Mouse (Mus musculus): ENCODE measurements at regions not wholly inside any gene's neighbourhood (a gene's known extent, or its start where the extent isn't known, plus 50 kb on each side); places are given as distances from the start of the nearest gene placed in this dataset.

DNA sequence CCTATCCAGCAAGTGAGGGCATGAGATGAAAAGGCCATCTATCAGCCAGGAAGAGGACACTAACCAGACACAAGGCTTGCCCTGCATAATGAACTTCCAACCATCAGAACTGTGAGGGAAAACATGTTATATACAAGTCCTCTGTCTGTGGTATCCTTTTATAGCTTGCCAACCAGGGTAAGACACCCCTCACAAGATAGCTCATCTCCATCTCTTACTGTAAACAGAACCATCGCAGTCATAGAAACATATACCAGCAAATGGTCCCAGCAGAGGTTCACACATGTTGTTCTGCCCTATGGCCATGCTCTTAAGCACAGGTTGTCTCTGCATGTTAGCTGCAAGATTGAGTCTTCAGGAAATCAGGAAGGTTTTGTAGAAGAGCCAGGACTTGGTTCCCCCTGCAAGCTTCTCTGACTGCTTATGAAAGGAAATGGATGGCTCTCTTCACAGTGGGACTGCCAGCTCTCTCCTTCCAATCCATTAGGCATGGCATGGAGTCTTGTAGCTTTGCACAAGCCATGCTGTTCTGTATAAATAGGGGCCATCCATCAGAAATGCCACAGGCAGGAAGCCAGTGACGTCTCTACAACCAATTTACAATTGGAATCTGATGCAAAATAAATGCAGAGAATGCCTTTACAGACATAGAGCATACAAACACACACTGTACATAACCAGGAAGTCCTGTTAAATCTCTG is 1514.0 kb upstream of the Lrrc6 start:
- no peak for DNase-seq (ENCODE audit: low read depth, low spot score)

DNA sequence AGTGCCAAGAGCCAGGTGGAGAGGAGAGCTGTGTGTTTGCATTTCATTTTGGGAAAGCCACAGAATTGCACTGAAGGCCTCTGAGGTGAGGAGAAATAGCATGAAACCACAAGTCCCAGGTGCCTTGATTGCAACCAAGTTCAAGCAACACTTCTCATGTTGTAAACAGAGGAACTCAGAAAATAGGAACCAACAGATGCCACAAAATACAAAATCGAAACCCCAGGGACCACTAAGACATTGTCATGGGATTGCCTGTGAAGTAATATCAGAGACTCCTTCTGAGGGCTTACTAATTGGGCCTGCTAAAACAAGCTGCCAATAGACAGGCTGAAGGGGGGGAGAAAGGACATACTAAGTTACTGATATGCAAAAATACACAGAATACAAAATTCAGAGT is 1510.5 kb upstream of the Lrrc6 start:
- DNase-seq (ENCODE audit: low read depth, low spot score) = no peak

DNA sequence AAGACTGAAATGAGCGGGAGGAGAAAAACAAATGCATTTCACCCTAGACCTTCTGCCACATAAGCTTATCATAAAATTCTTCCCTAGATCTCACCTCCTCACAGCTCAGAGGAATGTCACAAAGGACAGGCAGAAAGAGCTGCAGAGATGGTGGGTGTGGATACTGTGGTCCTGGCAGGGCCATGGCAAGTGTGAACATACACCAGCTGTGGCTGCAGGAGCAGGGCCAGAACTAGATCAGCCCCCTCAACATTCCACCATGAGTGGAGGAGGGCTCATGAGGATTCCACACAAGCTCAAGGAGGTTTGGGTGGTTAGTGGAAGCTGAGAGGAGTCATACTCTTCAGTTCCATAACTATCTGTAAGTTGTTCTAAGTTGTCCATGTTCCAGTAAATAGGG is 1509.5 kb upstream of the Lrrc6 start:
- DNase-seq (ENCODE audit: low read depth, low spot score) = no peak

DNA sequence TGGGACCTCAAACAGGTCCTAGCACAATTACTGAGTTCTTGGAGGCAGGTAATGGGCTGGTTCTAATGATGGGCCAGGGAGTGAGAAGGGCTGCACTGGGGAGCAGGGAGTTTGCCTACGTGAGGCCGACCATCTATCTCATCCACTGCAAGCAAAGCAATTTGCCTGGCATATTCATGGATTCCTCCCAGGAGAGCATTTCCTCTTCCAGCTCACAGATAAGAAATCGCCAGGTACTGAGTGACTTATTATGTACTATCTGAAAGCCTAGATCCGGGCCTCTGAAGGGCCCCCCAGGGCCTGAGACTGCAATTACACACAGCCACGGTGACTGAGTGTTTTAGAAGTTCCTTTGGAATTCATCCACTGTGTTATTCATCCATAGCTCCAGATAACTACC is 1504.1 kb upstream of the Lrrc6 start:
- no peak for DNase-seq (ENCODE audit: low read depth, low spot score)

DNA sequence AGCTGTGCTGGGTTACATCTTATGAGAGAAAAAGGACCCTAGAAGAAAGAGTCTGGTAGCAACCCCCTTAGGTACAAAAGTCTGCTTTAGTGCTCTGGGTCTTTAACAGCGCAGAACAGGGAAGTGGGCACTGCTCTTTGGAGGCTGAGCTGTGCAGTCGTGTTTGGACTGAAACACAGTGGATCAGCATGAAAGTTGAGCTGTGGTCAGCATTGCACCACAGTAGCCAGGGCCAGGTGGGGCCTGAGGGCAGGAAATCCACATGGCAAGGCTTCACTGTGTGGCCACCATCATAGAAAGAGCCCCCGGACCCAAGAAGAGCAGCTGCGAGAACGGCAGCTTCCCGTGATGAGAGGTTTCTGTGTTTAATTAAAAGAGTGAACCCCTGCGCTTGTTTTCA is 1495.8 kb upstream of the Lrrc6 start:
- no peak for DNase-seq (ENCODE audit: low read depth, low spot score)

DNA sequence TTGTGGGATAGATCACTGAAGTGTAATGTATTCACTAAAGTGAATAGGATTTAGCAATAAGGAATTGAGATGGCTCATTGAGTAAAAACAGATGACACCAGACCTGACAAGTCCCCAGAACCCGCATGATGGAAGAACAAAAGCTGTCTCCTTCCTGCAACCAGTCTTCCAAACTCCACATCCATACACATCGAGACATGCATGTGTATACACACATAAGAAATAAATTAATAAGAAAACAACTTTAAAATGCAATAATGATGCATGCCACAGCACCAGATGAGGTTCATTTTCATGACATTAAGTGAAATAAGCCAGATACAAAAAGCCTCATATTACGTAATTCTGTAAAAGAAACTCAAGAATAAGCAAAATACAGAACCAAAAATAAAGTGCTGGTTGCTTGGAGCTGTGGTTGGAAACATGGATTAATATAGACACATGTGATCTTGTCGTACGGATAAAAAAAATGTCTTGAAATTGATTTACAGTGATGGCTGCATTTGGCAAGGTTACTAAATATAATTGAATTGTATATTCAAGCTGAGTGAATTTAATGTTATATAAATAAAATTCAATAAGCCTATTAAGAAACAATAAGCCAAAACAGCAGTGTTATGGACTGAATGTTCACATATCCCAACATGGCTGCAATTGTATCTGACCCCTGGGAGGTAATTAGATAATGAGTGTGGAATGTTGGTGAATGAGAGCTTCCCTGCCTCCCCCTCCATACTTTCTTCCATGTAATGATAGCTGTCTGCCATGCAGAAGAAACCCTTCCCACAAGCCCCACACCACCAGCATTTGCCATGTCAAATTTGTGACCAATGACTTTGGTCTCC is 1488.9 kb upstream of the Lrrc6 start:
- DNase-seq (ENCODE audit: low read depth, low spot score) = no peak

DNA sequence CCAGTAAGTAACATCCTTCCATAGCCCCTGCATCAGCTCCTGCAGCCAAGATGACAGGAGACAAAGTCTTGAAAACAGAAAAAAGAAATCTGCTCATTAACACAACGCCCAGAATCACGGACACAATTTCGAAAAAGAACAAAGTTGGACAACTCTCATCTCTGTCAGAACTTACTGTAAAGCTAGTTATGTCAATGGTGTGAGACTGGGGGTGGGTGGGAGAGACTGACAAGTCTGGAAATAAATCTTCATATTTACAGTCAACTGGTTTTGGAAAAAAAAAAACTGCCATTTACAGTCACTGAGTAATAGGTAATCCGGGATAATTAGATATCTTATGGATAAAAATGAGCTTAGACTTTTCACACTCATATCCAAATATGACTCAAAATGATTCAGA is 1487.2 kb upstream of the Lrrc6 start:
- DNase-seq (ENCODE audit: low read depth, low spot score) = no peak

DNA sequence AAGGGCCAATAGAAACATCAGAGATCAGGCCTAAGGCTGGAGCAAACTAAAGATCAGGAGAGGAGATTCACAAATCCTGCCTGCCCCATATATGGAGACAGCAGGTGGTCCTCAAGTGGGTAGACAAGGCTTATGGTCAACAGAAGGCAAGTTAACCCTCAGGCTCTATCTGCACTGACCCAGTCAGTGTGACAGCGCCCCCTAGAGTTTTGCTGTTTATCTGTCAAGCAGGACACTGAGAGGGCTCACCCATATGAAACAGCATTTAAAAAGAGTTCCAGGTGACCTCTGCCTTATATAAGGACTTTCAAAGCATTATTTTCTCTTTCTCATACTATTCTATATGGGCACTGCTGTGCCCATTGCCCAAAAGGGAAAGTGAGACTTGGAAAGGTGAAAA is 1482.5 kb upstream of the Lrrc6 start:
- DNase-seq (ENCODE audit: low read depth, low spot score) = no peak

DNA sequence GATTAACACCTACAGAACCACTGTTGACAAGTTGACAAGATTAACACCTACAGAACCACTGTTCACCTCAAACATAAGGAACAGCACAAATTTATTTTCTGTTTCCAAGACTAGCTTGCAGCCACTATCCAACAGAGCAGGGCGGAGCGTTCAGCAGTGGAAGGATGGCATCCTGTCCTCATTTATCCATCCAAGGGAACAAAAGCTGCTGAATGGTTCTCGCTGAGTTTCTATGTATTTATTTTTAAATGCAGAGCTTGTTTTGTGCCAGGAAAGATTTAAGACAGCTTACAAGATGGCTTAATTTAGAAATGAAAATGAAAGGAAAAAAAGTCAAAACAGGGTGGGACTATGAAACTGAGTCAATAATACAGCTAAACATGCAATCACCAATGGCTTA is 1481.2 kb upstream of the Lrrc6 start:
- DNase-seq (ENCODE audit: low read depth, low spot score) = no peak

DNA sequence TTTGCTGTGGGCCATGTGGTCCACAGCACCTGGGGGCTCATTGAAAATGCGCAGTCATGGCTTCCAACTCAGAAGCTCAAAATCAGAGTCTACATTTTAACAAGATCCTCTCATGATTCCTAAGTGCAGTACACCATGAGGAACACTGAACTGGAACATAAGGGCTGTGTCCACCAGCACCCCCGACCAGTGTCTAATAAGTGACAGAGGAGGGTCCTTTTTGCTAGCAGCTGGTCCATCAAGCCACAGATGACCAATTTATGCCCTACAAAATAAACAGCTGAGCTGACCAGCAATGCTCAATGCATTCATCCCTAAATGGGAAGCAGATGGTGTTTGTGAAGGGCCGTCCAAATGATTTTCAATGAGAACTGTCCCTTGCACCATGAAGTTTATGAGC is 1478.7 kb upstream of the Lrrc6 start:
- no peak for DNase-seq (ENCODE audit: low read depth, low spot score)

DNA sequence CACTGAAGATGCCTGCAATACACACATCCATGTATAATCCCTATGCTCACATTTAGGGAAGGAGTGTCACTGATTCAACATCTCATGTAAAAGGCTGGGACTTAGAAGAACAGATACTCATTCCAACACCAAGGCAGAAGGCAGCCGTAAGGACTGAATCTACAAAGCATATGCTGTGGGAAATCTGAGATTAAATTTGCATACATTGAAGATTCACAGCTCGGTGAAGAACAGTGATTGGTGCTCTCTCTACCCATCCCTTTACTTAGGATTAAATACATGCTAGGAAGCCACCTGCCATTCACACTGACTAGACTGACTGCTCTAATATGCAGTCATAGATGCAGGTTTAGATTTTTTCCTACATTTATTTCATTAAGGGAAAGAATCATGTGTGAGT is 1476.5 kb upstream of the Lrrc6 start:
- DNase-seq (ENCODE audit: low read depth, low spot score) = no peak

DNA sequence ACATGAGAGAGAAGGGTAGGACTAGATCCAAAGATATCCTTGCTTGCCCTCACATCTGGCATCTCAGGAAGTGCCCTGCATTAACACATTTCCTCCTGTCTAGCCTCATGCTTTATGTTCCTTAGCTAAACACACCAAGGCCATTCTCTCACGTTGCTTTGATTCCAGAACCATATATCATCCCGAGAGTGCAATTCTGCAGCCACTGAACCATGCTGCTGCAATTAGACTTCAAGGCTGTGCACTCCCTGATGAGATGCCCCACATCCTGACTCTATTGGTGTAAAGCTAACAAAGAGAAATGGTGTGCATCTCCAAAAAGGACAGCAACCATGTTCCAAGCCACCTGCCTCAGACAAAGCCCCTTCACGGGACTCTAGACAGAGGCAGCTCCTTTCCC is 1471.3 kb upstream of the Lrrc6 start:
- no peak for DNase-seq (ENCODE audit: low read depth, low spot score)

DNA sequence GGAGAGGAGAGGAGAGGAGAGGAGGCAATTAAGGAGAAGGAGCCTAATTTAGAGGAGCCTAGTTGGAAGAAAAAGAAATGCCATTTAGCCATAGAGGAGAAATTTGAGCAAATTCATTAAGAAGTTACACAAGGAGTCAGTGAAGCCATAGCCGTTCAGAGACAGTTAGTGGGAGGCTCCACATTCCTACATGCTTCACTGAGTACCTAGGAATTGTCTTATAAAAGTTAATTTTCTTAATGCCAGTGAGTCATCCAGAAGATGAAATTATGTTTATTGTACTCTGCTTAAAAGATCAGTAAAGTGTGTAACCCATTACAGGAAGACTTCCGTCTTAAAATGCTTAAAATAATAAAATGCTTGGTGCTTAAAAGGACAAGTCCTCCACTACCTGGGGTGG is 1453.5 kb upstream of the Lrrc6 start:
- DNase-seq (ENCODE audit: low read depth, low spot score) = no peak

DNA sequence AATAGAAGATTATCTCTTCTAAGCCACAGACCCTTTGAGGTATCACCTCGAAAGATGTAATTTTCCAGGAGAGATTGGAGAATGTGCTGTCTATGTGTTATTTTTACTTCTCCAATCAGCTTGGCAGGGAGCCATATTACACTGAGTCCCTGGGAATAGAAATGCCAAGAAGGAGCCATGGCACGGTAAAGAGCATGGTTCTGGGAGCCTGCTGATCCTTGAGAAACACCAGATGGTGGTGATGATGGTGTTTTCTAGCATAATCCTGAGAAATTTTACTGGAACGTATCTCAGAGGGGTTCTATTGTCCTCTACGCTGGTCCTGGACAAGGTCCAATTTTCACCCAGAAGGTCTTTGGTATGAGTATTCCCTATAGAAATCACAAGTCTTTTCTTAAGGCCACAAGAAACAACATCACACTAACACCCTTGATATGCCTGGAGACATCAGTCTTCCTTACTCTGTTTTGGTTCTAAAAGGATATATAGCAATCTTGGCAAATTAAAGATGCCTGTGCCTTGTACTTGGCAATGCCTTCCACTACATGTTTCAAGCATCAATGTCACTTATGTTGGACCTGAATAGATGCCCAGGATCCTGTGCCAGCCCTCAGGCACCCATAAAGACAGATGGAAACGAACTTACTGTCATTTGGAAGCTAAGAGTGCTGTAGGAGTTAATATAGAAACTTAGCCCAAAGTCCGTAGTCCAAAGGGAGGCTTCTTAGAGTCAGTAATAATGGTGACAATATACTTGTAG is 1449.8 kb upstream of the Lrrc6 start:
- no peak for DNase-seq (ENCODE audit: low read depth, low spot score)

DNA sequence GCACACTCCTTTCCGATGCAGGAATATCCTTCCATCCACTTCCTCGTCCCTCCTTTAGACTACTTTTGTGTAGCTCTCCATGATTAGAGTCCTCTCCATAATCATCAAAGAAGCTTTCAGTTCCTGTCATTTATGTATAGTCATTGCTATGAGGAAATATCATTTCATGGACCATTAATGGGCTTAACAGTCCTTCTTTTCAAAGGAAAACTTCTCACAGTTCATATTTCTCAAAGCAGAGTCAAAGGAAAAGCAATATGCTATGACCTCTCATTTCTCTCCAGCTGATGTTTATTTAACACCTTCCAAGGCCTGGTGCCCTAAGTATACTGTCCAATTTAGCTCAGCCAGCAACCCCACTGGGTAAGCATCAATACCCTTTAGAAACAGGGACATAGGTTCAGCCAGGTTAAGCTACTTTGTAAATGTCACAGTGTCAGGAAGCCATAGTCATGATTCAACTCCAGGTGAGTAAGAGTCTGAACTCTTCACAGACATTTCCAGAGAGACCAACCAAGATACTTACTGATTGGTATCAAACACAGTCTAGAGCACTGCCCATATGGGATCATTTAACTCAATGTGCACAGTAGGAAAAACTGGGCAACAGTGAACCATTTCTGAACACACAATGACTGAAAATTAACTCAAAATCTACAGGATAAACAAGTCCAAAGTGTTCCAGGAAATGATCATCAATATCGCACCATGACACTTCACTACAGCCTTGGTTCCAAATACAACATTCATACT is 1443.8 kb upstream of the Lrrc6 start:
- DNase-seq (ENCODE audit: low read depth, low spot score) = no peak

DNA sequence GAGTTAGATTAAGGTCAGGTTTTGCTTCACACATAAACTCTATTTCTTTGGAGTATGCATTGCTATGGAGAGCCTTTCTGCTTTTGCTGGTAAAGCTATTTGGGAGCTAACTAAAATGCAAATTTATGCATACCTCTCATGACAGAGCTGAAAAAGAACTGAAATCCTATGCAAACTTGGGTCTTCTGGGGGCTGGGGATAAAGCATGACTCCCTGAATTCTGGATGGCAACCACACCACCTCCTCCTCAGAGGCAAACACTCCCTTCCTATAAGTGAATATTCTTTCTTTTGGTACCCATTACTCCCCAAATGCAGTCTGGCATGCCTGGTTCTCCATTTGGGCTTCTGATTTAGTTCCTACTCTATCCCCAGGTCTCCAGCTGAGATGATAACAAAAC is 1442.3 kb upstream of the Lrrc6 start:
- no peak for DNase-seq (ENCODE audit: low read depth, low spot score)

DNA sequence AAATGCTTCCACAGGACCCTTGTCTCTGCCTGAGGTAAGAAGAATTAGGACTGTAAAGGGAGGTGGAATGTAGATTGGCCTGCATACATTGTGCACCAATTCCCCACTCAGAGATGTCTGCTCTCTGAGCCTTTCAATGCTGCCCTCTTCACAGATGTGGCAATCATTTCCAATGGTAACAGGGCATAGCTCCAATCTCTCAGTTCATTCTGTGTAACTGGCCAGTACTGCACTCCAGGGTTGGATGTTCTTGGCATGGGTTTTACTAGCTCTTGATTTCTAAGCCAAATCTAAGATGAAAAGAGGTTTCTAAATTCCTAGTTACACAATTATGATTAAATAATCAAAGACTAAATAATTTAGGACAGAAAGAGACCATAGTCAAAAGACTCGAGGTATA is 1439.8 kb upstream of the Lrrc6 start:
- DNase-seq (ENCODE audit: low read depth, low spot score) = no peak

DNA sequence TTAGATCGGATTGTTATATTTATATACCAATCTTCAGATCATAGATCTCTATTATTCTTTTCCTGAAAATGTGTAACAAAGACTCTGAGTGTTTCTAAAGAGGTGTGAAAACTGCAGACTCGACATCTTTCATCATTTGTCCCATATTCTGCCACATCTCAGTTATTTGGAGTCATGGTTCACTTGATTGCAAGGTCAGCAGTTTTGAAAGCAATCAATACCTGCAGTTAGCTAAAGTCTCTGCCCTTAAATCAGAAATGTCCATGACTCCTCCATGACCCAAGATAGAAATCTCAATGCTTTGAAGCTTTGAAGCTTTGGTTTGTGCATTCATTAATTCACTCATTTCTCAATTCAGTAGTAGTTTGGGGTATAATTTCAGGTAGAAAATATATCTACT is 1424.2 kb upstream of the Lrrc6 start:
- no peak for DNase-seq (ENCODE audit: low read depth, low spot score)

DNA sequence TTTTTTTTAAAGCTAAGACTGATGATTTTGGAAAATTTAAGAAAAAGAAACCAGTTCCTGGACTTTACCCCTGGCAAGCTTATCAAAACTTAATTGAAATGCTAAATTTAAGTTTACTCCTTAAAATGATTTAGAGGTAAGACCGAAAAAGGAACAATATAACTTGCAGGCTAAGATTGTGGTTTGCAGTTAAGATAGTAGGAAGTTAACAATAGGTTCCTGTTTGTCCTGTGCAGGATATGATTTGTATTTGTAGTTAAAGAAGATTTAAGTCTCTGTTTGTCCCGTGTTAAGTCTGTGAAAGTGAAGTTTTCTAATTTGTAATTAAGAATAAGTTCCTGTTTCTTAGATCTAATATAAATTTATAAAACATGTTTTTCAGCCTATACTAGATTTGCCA is 1406.3 kb upstream of the Lrrc6 start:
- no peak for DNase-seq (ENCODE audit: low read depth, low spot score)

DNA sequence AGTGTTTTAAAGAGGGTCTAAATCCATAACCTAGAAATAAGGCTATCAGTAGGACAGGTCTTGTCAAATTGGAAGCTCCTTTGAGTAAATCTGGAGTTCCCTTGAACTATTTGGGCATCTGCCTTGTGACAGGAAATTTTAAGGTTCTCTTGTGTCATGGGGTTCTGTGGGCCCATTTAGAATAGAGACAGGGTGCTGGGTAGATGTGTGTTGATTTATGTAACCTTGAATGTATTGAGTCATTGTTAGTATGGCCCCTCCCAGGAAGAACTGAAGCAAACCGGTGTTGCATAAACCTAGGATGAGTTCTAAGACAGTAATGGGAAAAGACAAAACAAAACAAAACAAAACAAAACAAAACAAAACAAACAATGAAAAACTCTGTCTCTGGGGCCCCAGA is 1404.6 kb upstream of the Lrrc6 start:
- DNase-seq (ENCODE audit: low read depth, low spot score) = no peak

DNA sequence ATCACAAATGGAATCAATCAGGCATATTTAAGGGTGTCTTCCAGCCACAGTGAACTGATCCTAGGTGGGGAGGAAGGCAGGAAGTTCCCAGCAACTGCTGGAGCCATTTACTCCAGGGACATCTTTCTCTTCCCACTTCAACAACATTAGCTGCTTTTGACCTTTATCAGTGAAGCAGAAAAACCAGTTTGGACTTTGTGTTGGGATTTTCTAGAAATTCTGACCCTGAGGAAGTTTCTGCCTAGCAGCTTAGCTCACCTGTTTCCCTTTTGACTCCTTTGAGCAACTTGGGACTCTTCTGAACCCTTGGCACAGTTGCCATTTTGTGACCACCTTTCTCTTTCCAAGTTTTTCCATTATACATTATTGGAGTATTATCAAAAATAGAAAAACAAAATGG is 1403.9 kb upstream of the Lrrc6 start:
- no peak for DNase-seq (ENCODE audit: low read depth, low spot score)

DNA sequence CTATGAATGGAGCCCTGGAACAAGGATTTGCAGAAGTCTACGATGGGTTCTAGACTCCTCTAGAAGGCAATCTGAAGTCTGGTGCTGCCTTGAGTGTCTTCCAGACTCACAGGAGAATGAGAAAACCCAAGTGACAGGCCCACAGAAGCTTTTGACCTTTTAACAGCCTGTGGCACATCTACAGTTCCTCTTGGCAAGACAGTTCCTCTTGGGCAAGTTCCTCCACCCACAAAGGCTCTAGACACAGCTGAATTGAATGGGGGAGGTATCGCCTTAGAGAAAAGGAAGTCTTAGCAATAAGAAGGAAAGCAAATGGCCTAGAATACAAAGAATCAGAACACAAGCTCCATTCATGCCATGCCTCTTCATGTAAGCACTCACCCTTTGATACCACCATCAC is 1402.3 kb upstream of the Lrrc6 start:
- no peak for DNase-seq (ENCODE audit: low read depth, low spot score)

All from c-Kit-negative CD71-positive TER-119-positive erythroid progenitor cells, embryonic 14.5 days (primary cell).